Mouse (Mus musculus) left cerebral cortex, postnatal 25 days (tissue): ENCODE measurements around the gene Fam120a. TPM values are rescaled to one million over a fixed set of nuclear protein-coding genes. Genes with fewer than 3 reads are reported as not detected.

Experiments
- total RNA-seq, 2 experiments: library from RNA; stranded (reverse); gene quantifications; 2 replicates each; pipeline ENCODE4 v1.2.3; 2021

Fam120a gene
- total RNA-seq, 2 experiments from 2014 or later: 117 to 123 TPM

Other genes starting within 250 kb of the Fam120a start
- 10 to 100 TPM; 32.8 to 33.0 TPM for gene Phf2, start 96.9 kb downstream of the Fam120a start, total RNA-seq
- gene Wnk2, start 180.0 kb upstream of the Fam120a start, total RNA-seq: 100 to 1,000 TPM; 111 to 115 TPM
- gene Ninj1, start 219.5 kb upstream of the Fam120a start, total RNA-seq: 10 to 100 TPM; 16.3 to 24.0 TPM
- gene Card19, start 248.0 kb upstream of the Fam120a start, total RNA-seq: 10 to 100 TPM in 1 of 2 experiments, 1 to 10 TPM in 1; 8.9 to 15.6 TPM